In genomic region chr11:108920636-108921505, GRCm38 (mm10) we compare ENCODE assay signal across 8 mouse cellular contexts. TPM values are rescaled to one million over a fixed set of nuclear protein-coding genes. Genes with fewer than 3 reads are reported as not detected.
A peak's percentile ranks its signal among the peaks of the same experiment; 100 is the strongest.
DNase-seq lines count a peak whose midpoint lies in the region; ATAC-seq and TF ChIP-seq lines count a peak whose summit lies in the region.

No protein-coding gene starts in this region.

- H3K4me2 ChIP-seq in hindbrain, embryonic 11.5 days (replicated peaks; ENCODE audit: low read depth, low read length) = peak overlapping the region; percentile 86
- H3K4me2 ChIP-seq in lung, embryonic 15.5 days = peak overlapping the region; percentile 88

- under 1% methylated on average over 82 of the region's 104 CpGs for WGBS in hindbrain, embryonic 11.5 days
- 0% methylated on average over 83 of the region's 104 CpGs for WGBS in lung, embryonic 15.5 days

- no peak for TF ChIP-seq CTCF in Patski (IDR thresholded peaks at IDR 0.05)

- peak; percentile 56 for DNase-seq in Patski (ENCODE audit: low read depth, low spot score)
- DNase-seq in cerebellum, adult 9-11 months = peak; percentile 83
- DNase-seq in frontal cortex, postnatal 14 days (ENCODE audit: low spot score in 2 of 2) = peak; percentile 76
- DNase-seq in hindbrain, embryonic 11.5 days (ENCODE audit: low spot score) = peak; percentile 88
- DNase-seq in layer of hippocampus, postnatal 10 days (ENCODE audit: low spot score in 2 of 2) = peak; percentile 79 to 83
- peak; percentile 82 for DNase-seq in ovary, postnatal 10 days (ENCODE audit: low spot score)
- peak; percentile 93 for DNase-seq in thymus, postnatal 0 days (ENCODE audit: low spot score)

- no peaks in the 10 kb centered on the region for H3K9me3 ChIP-seq in hindbrain, embryonic 11.5 days (ENCODE audit: control insufficient read depth, low read length)
- no peaks in the 10 kb centered on the region for H3K9me3 ChIP-seq in lung, embryonic 15.5 days

- POLR2A ChIA-PET in Patski (lab: Charles Lee) = interaction anchor here (0.6 kb wide), 1 partner anchor 23 kb away, joined by 5 read pairs; no protein-coding TSS in a partner anchor

- 0 out of 2 replicates have a peak, but pooled peaks cover 3% of the 10 kb centered on the region for H3K36me3 ChIP-seq in hindbrain, embryonic 11.5 days (ENCODE audit: control insufficient read depth, insufficient read depth, low read length)
- H3K36me3 ChIP-seq in lung, embryonic 15.5 days = no peaks in the 10 kb centered on the region

- H3K27ac ChIP-seq in hindbrain, embryonic 11.5 days (ENCODE audit: low read depth, low read length) = peak overlapping the region; percentile 99
- H3K27ac ChIP-seq in lung, embryonic 15.5 days = peak overlapping the region; percentile 100

- peaks cover 6% of the 10 kb centered on the region for H3K4me1 ChIP-seq in hindbrain, embryonic 11.5 days (replicated peaks; ENCODE audit: control insufficient read depth, insufficient read depth, low read length)
- peaks cover 42% of the 10 kb centered on the region for H3K4me1 ChIP-seq in lung, embryonic 15.5 days

- no peaks in the 10 kb centered on the region for H3K27me3 ChIP-seq in Patski
- 0 out of 2 replicates have a peak, but pooled peaks cover 2% of the 10 kb centered on the region for H3K27me3 ChIP-seq in hindbrain, embryonic 11.5 days (ENCODE audit: control insufficient read depth, insufficient read depth, low read length)
- no peaks in the 10 kb centered on the region for H3K27me3 ChIP-seq in lung, embryonic 15.5 days

- in situ Hi-C loops in Patski (cut with MboI; ENCODE audit: low pct_unique_long_range_greater_than_20kb) = no loop called here

- ATAC-seq in Patski = peak; percentile 71
- peak; percentile 84 for ATAC-seq in hindbrain, embryonic 11.5 days (ENCODE audit: low FRiP score)
- peak; percentile 85 for ATAC-seq in lung, embryonic 15.5 days (ENCODE audit: borderline replicate concordance, extremely low read depth, low FRiP score, low TSS enrichment)

- CTCF ChIA-PET in Patski (lab: Charles Lee) = no interaction called here

- H3K4me3 ChIP-seq in hindbrain, embryonic 11.5 days (ENCODE audit: low read depth, low read length) = peak overlapping the region; percentile 96
- H3K4me3 ChIP-seq in lung, embryonic 15.5 days = peak overlapping the region; percentile 77

- H3K9ac ChIP-seq in hindbrain, embryonic 11.5 days (ENCODE audit: low read depth, low read length) = peak overlapping the region; percentile 96
- H3K9ac ChIP-seq in lung, embryonic 15.5 days = peak overlapping the region; percentile 86

RNA-seq across cellular contexts. Expression of gene Axin2, which starts 0.7 kb away (rescaled TPM):
- polyA plus RNA-seq in Patski (2021) = 2.2 TPM
- 20.1 and 26.5 TPM in 2 replicates for polyA plus RNA-seq in hindbrain, embryonic 11.5 days (2014; fragmentation: Nextera tagmentation; extraction: Ambion mirVana)
- 10 to 100 TPM; 30.3 to 32.6 TPM for total RNA-seq in layer of hippocampus, postnatal 10 days (2021)
- polyA plus RNA-seq in lung, embryonic 15.5 days (2015; fragmentation: Nextera tagmentation; extraction: Ambion mirVana) = 8.4 TPM in 2 replicates
- polyA plus RNA-seq in thymus, postnatal 0 days (2015; fragmentation: Nextera tagmentation; extraction: Ambion mirVana) = 3.6 TPM in 2 replicates

Comparison
In these comparisons a context has a peak if more than half of its experiments do, and no peak if none do; other contexts are left out.
1. Peak in every context shown above with its lines: DNase-seq, ATAC-seq, H3K4me3 ChIP-seq and H3K27ac ChIP-seq.